8 mouse cellular contexts compared by ENCODE assay signal in the genomic region with DNA sequence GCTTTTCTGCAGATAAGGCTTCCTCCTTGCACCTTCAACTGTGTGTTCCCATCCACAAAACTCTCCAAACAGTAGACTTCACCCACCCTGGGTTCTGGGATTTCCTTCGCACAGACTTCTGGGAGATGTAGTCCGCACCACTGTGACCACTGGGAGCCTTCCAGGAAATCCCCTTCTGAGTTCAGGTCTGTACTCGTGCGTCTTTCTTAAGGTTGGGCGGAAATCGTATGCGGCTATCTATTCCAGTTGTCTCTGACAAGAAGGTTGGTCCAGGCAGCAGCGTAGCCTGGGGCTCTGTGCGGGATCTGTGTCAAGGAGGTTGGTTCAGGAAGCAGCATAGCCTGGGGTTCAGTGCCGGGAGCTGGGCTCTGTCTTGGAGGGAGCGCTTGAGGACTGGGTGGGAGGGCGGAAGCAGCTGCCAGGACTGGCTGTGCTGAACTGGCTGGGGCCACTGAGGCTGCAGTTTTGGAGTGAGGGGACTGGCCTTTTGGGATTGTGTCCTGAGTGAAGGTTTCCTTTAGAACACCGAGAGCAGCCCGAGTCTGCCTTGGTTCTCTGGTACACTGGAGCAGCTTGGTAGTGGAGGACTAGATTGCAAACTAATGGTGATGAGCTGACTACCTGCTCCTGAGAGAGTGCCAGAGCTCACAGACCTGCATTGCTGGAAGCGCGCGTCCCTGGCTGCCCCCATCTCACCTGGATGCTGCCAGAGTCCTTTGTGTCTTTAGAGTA. TPM values are rescaled to one million over a fixed set of nuclear protein-coding genes. Genes with fewer than 3 reads are reported as not detected.
A peak's percentile ranks its signal among the peaks of the same experiment; 100 is the strongest.
DNase-seq lines count a peak whose midpoint lies in the region; ATAC-seq and TF ChIP-seq lines count a peak whose summit lies in the region.
"Not testable (repeated sequence)": the region's sequence is repeated elsewhere in the genome, so short reads cannot be mapped to it uniquely, and the experiment has no call there.

A gene (plus strand): TSS at position 192 of the 732 bp plus-strand sequence.

- not testable (repeated sequence) for H3K9me3 ChIP-seq in CH12.LX (replicated peaks; ENCODE audit: low read length); forebrain, embryonic 14.5 days (replicated peaks; ENCODE audit: control insufficient read depth, low read length); liver, embryonic 16.5 days (replicated peaks; ENCODE audit: control insufficient read depth, low read length); neural tube, embryonic 12.5 days; stomach, postnatal 0 days (ENCODE audit: control insufficient read depth, low read length)

- peak within 1 kb of the TSS; percentile 63 to 93 (median 84) for H3K4me3 ChIP-seq in CH12.LX (replicated peaks in 1 of 3; ENCODE audit: low read depth in 2 of 3, low read length in 2 of 3, poor library complexity in 1 of 3)
- peak within 1 kb of the TSS; percentile 48 for H3K4me3 ChIP-seq in forebrain, embryonic 14.5 days (ENCODE audit: low read depth, low read length)
- H3K4me3 ChIP-seq in liver, embryonic 16.5 days (ENCODE audit: low read depth, low read length): peak within 1 kb of the TSS; percentile 67
- H3K4me3 ChIP-seq in neural tube, embryonic 12.5 days: peak within 1 kb of the TSS; percentile 66
- H3K4me3 ChIP-seq in stomach, postnatal 0 days (ENCODE audit: low read depth, low read length): peak within 1 kb of the TSS; percentile 51

- under 1% methylated on average over 15 of the region's 17 CpGs for WGBS in forebrain, embryonic 14.5 days
- WGBS in large intestine, adult 2 months: under 1% methylated on average over 17 of the region's 17 CpGs
- WGBS in liver, embryonic 16.5 days (ENCODE audit: insufficient replicate concordance): under 1% methylated on average over 17 of the region's 17 CpGs
- WGBS in neural tube, embryonic 12.5 days: under 1% methylated on average over 17 of the region's 17 CpGs
- under 1% methylated on average over 17 of the region's 17 CpGs for WGBS in stomach, postnatal 0 days

- TF ChIP-seq RAD21 in CH12.LX (IDR thresholded peaks at IDR 0.05; ENCODE audit: low read depth, low read length): not testable (repeated sequence)

- peaks cover 2 to 16% of the 10 kb centered on the region in 2 experiments; a peak in 3 of 4 replicates for H3K4me1 ChIP-seq in CH12.LX (ENCODE audit: control insufficient read depth in 1 of 2, insufficient read depth in 2 of 2)
- H3K4me1 ChIP-seq in forebrain, embryonic 14.5 days (ENCODE audit: control insufficient read depth, insufficient read depth, low read length); liver, embryonic 16.5 days (ENCODE audit: control insufficient read depth, low read depth, low read length); neural tube, embryonic 12.5 days; stomach, postnatal 0 days (replicated peaks; ENCODE audit: control insufficient read depth, insufficient read depth): not testable (repeated sequence)

- peak within 1 kb of the TSS; percentile 87 for H3K4me2 ChIP-seq in CH12.LX (ENCODE audit: insufficient read depth, low read depth, poor library complexity, severe bottlenecking)
- peak within 1 kb of the TSS; percentile 53 for H3K4me2 ChIP-seq in forebrain, embryonic 14.5 days (ENCODE audit: low read length)
- peak within 1 kb of the TSS; percentile 66 for H3K4me2 ChIP-seq in liver, embryonic 16.5 days (ENCODE audit: low read depth, low read length)
- peak within 1 kb of the TSS; percentile 65 for H3K4me2 ChIP-seq in neural tube, embryonic 12.5 days (replicated peaks)
- H3K4me2 ChIP-seq in stomach, postnatal 0 days (replicated peaks; ENCODE audit: low read depth): peak within 1 kb of the TSS; percentile 64

- peak within 1 kb of the TSS; percentile 66; the same call in 1 of the 2 replicates for H3K27ac ChIP-seq in CH12.LX (ENCODE audit: insufficient read depth, low read depth)
- not testable (repeated sequence) for H3K27ac ChIP-seq in forebrain, embryonic 14.5 days (ENCODE audit: low read depth, low read length); neural tube, embryonic 12.5 days; stomach, postnatal 0 days (replicated peaks)
- H3K27ac ChIP-seq in liver, embryonic 16.5 days (ENCODE audit: low read length): peak within 1 kb of the TSS; percentile 44

- dilution Hi-C loops in CH12.LX (cut with MboI; ENCODE audit: extremely low pct_ligation_motif_present, extremely low pct_unique_long_range_greater_than_20kb, low sequenced_read_pairs): not testable (repeated sequence)

- TF ChIP-seq EP300 in CH12.LX (IDR thresholded peaks at IDR 0.05; ENCODE audit: low read length); stomach, postnatal 0 days (optimal IDR thresholded peaks at IDR 0.05): not testable (repeated sequence)

- H3K27me3 ChIP-seq in CH12.LX (replicated peaks); forebrain, embryonic 14.5 days (replicated peaks; ENCODE audit: control insufficient read depth, insufficient read depth, low read length); liver, embryonic 16.5 days (ENCODE audit: control insufficient read depth, insufficient read depth, low read depth, low read length); neural tube, embryonic 12.5 days (replicated peaks); stomach, postnatal 0 days (ENCODE audit: control insufficient read depth, insufficient read depth, low read length): not testable (repeated sequence)

- intact Hi-C loops in heart, postnatal 10 days (cut with DNase I): not testable (repeated sequence)

- H3K36me3 ChIP-seq in CH12.LX (replicated peaks in 1 of 2; ENCODE audit: control insufficient read depth in 1 of 2, insufficient read depth in 1 of 2, low read length in 1 of 2): peaks cover 21% of the 10 kb centered on the region in 2 experiments
- H3K36me3 ChIP-seq in forebrain, embryonic 14.5 days (ENCODE audit: control insufficient read depth, insufficient read depth, low read length); liver, embryonic 16.5 days (ENCODE audit: control insufficient read depth, insufficient read depth); neural tube, embryonic 12.5 days; stomach, postnatal 0 days (ENCODE audit: control insufficient read depth, insufficient read depth, low read length): not testable (repeated sequence)

- TF ChIP-seq CTCF in CH12.LX (conservative IDR thresholded peaks at IDR 0.05 in 1 of 2, IDR thresholded peaks at IDR 0.05 in 1 of 2; ENCODE audit: low read depth in 2 of 2, low read length in 2 of 2): not testable (repeated sequence)
- 0 out of 2 replicates have a peak, but pooled peaks have one; percentile 3 for TF ChIP-seq CTCF in stomach, postnatal 0 days (IDR thresholded peaks at IDR 0.05; ENCODE audit: low read depth)

- ATAC-seq in cerebellum, adult (ENCODE audit: insufficient number of reproducible peaks, low FRiP score, low TSS enrichment): peak; percentile 97
- peak; percentile 99 for ATAC-seq in forebrain, embryonic 14.5 days
- ATAC-seq in liver, embryonic 16.5 days (ENCODE audit: low read depth): peak; percentile 91
- ATAC-seq in neural tube, embryonic 12.5 days (ENCODE audit: low FRiP score, low read depth): peak; percentile 98
- peak; percentile 95 for ATAC-seq in stomach, postnatal 0 days (ENCODE audit: low FRiP score, low TSS enrichment)

- DNase-seq in CH12.LX (ENCODE audit: extremely low read depth): peak; percentile 82
- DNase-seq in forebrain, embryonic 14.5 days (ENCODE audit: low spot score): peak; percentile 78
- peak; percentile 86 to 87 for DNase-seq in heart, postnatal 10 days
- DNase-seq in large intestine, adult 2 months (ENCODE audit: low read depth, low spot score): peak; percentile 38
- DNase-seq in stomach, postnatal 0 days (ENCODE audit: low spot score): peak; percentile 57

- TF ChIP-seq POLR2A in CH12.LX (IDR thresholded peaks at IDR 0.05; ENCODE audit: low read depth, low read length): peak; percentile 86

- H3K79me2 ChIP-seq in CH12.LX (replicated peaks; ENCODE audit: control insufficient read depth, extremely low read depth, insufficient read depth, poor library complexity, severe bottlenecking): peaks cover 23% of the 10 kb centered on the region; the same call in 1 of the 2 replicates

- in situ Hi-C loops in CH12.LX (cut with MboI; ENCODE audit: low pct_ligation_motif_present, low pct_unique_long_range_greater_than_20kb, low sequenced_read_pairs): not testable (repeated sequence)

- peak within 1 kb of the TSS; percentile 93 for H3K9ac ChIP-seq in CH12.LX (ENCODE audit: insufficient read depth, low read depth)
- peak within 1 kb of the TSS; percentile 70 for H3K9ac ChIP-seq in forebrain, embryonic 14.5 days (ENCODE audit: low read length)
- peak within 1 kb of the TSS; percentile 47; the same call in 1 of the 2 replicates for H3K9ac ChIP-seq in liver, embryonic 16.5 days (ENCODE audit: low read depth, low read length)
- H3K9ac ChIP-seq in neural tube, embryonic 12.5 days: peak within 1 kb of the TSS; percentile 62
- peak within 1 kb of the TSS; percentile 61 for H3K9ac ChIP-seq in stomach, postnatal 0 days (ENCODE audit: low read length)

TF ChIP-seq in CH12.LX, 34 proteins besides CTCF, POLR2A, EP300 and RAD21 (continues in another document):
- TF ChIP-seq KAT2A (IDR thresholded peaks at IDR 0.05; ENCODE audit: insufficient replicate concordance, low read length): peak; percentile 71; the same call in 1 of the 2 replicates
- peak; percentile 34 for TF ChIP-seq MAX (IDR thresholded peaks at IDR 0.05; ENCODE audit: low read length)
- peak; percentile 86 for TF ChIP-seq MYC (IDR thresholded peaks at IDR 0.05; ENCODE audit: low read depth, low read length)
- TF ChIP-seq ELF1 (IDR thresholded peaks at IDR 0.05; ENCODE audit: low read depth, low read length): peak; percentile 77
- TF ChIP-seq TBP (conservative IDR thresholded peaks at IDR 0.05; ENCODE audit: low read depth, low read length): peak; percentile 87
- TF ChIP-seq BHLHE40 (IDR thresholded peaks at IDR 0.05; ENCODE audit: low read depth, low read length): peak; percentile 51; the same call in 1 of the 2 replicates
- peak; percentile 74 for TF ChIP-seq NELFE (IDR thresholded peaks at IDR 0.05; ENCODE audit: low read depth, low read length)

RNA-seq across cellular contexts. Expression of the gene that starts here (rescaled TPM):
- 7.4 and 8.6 TPM in 2 replicates for total RNA-seq in CH12.LX (2012; rRNA removed)
- 16.0 and 18.8 TPM in 2 replicates for total RNA-seq in CH12.LX (2014; rRNA removed)
- 9.8 and 10.7 TPM in 2 replicates for polyA plus RNA-seq in CH12.LX (2012; ENCODE audit: insufficient read length, low read depth)
- polyA plus RNA-seq in forebrain, embryonic 14.5 days (2014; fragmentation: Nextera tagmentation; extraction: Ambion mirVana): 6.1 and 6.7 TPM in 2 replicates
- 1 to 10 TPM; 3.3 to 4.7 TPM for total RNA-seq in heart, postnatal 10 days (2021)
- polyA plus RNA-seq in large intestine, adult 2 months (2012; rRNA removed): 1.4 and 1.7 TPM in 2 replicates
- polyA plus RNA-seq in liver, embryonic 16.5 days (2015; fragmentation: Nextera tagmentation; extraction: Ambion mirVana): 1.3 TPM in 2 replicates
- polyA plus RNA-seq in neural tube, embryonic 12.5 days (2016; fragmentation: Nextera tagmentation; extraction: Ambion mirVana): 5.4 and 5.5 TPM in 2 replicates
- polyA plus RNA-seq in stomach, postnatal 0 days (2015; fragmentation: Nextera tagmentation; extraction: Ambion mirVana): 4.1 and 4.2 TPM in 2 replicates
